In genomic region chr3:35551791-35552190, GRCm38 (mm10) we compare ENCODE assay signal across 18 mouse cellular contexts.
DNase-seq lines count a peak whose midpoint lies in the region; ATAC-seq lines count a peak whose summit lies in the region.
"Had no signal": no experiment of that assay in that cellular context is flagged by ENCODE, and none has a peak within 500 bp of the region (broad histone marks: within the 10 kb centered on the region; RNA-seq: fewer than 3 reads in every experiment).

No protein-coding gene starts in this region.

- peak; percentile 38; the same call in 1 of the 2 replicates for ATAC-seq in frontal cortex, adult (ENCODE audit: low TSS enrichment)
- ATAC-seq in activated CD4-positive, CD25-positive, alpha-beta regulatory T cell, adult 4 months, result no peak
- ATAC-seq: forebrain, embryonic 16.5 days; intestine, postnatal 0 days had no signal

- DNase-seq in frontal cortex, postnatal 10 days (ENCODE audit: low spot score in 2 of 2), result no peak
- peak; percentile 2 for DNase-seq in right cerebral cortex, adult 18-20 months
- no peak for DNase-seq in right cerebral cortex, postnatal 25 days
- peak; percentile 49 for DNase-seq in brain, adult 2 months (ENCODE audit: low read depth, low spot score)
- DNase-seq: adrenal gland, adult 8-10 months; adrenal gland, postnatal 25 days; B cell, adult 2 months; cerebellum, adult 11 months; cerebellum, adult 2 months; cerebellum, adult 9-11 months; cerebellum, postnatal 25 days; gastrocnemius, postnatal 25 days; heart, postnatal 36 days; kidney, adult 2 months had no signal

Comparison
In these comparisons a context has a peak if more than half of its experiments do, and no peak if none do; other contexts are left out.
1. DNase-seq: peak in right cerebral cortex, adult 18-20 months (single experiment) and brain, adult 2 months (single experiment); none in frontal cortex, postnatal 10 days (0 of 2) and right cerebral cortex, postnatal 25 days (single experiment).